Mouse (Mus musculus) naive thymus-derived CD4-positive, alpha-beta T cell, adult 2 months (primary cell): ENCODE measurements around the gene Carns1.

Source experiments
- DNase-seq: peaks from one replicate; pipeline ENCODE4 v3.0.0-alpha.2; 2011; ENCODE audit warnings: low read depth

The Carns1 gene

DNA sequence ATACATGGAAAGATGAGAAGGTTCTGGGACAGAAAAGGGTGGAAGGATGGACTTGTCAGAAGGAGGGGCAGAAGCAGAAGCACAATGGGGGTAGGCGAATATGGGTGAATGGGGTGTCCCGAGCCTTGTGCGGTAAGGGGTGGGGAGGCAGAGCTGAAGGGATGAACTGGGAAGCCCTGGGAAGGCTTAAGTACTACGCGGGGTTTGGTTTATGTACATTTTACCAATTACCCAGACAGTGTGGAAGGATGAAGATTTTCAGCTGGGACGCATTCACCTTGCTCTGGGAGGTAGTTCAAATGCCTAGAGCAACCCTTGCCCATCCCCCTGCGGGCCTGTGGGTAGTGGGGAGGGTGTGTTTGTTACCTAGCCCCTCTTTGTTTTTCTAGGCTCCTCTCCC lies 26.9 kb upstream of the Carns1 start:
- no peak for DNase-seq

- peak; percentile 94 for DNase-seq
These were observed 26.1 kb upstream of the Carns1 start, which contains the start of gene Rad9a for GRCm38 (mm10) chr19:4201291-4201909. Gene Rad9a, minus strand, starts transcription at chr19:4201662.

DNA sequence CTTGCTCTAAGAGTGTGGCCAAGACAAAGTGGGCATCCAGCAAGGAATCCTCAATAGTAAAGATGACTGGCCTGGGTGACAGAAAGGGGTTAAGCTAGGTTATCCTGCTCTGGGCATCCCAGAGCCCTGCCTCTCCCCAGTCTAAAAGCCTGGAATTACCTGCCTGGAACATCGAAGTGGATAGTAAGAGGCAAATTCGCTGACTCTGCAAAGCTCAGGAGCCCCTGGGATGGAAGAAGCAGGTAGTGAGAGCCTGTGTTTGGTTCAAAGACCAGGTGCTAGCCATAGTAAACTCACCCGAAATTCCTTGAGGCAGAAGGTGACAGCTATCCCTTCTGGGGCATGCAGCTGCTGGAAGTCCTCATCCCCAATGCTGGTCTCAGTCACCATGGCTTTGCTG lies 21.9 kb upstream of the Carns1 start:
- DNase-seq = no peak

DNA sequence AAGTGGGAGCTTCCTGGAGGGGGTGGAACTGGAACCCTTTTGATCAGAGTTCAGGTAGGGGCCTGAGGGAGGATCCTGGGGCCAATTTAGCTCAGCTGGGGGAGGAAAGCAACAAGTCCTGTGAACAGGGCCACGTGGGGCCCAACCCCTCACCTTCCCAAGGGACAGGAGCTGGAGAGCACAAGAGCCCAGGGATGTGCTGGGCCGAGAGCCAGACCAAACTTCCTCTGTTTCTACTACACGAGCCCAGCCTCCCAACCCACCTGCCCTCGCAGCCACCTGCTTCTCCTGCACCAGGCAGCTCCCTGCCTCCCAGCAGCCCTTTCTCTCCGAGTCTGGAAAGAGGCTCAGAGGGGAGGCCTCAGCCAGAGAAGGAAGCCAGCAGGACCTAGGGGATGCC lies 21.3 kb upstream of the Carns1 start:
- no peak for DNase-seq

DNA sequence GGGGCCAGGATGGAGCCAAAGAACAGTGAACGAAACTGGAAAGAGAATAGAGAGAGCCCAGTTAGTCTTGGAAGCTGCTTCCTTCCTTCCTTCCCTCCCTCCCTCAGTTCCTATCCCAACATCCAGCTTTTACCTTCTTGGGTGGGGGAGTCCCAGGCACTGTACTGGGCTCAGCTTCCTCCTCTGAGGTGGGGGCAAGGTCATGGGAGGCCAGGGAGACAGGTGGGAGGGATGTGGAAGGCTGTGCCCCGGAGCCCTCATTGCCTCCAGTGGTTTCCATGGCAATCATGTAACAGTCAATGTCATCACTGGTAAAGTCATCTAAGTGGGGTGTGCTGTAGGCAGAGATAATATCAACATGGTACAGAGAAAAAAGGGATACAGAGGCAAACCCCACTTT lies 20.8 kb upstream of the Carns1 start:
- no peak for DNase-seq

DNA sequence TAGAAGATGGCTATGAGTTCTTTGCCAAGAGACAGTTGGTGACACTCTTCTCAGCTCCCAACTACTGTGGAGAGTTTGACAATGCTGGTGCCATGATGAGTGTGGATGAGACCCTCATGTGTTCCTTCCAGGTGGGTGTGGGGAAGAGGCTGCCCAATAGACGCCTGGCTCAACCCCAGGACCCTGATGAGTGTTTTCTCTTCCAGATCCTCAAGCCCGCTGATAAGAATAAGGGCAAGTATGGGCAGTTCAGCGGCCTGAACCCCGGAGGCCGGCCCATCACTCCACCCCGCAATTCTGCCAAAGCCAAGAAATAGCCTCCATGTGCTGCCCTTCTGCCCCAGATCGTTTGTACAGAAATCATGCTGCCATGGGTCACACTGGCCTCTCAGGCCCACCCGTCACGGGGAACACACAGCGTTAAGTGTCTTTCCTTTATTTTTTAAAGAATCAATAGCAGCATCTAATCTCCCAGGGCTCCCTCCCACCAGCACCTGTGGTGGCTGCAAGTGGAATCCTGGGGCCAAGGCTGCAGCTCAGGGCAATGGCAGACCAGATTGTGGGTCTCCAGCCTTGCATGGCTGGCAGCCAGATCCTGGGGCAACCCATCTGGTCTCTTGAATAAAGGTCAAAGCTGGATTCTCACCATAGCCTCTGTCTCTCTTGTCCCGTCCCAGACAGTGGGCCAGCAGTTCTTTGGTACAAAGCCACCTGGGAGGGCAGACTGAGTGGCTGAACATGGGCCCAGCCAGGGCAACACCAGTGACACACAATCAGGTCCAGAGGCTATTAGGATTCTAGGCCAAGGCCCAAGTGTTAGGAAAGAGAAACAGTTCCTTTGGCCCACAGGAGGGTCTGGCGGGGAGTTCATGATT lies 19.7 kb upstream of the Carns1 start:
- no peak for DNase-seq

- DNase-seq = peak; percentile 44
These were observed 18.9 kb upstream of the Carns1 start for GRCm38 (mm10) chr19:4194021-4194724.

DNA sequence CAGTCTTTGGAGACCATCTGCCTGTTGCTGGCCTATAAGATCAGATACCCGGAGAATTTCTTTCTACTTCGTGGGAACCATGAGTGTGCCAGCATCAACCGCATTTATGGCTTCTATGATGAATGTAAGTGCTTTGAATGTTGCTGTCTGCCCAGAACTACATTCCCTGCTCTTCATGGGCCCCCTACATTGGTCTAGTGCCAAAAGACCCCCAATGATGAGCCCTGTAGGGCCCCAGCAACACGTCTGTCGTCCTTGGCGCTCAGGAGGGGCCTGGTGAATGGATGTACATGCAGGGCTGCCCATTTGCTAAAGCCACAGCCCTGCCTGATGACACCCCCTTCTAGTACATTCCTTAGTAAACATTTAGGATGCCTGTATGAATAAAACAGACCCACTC lies 17.9 kb upstream of the Carns1 start:
- DNase-seq = no peak

- no peak for DNase-seq
These were observed 17.1 kb upstream of the Carns1 start for GRCm38 (mm10) chr19:4192251-4192985.

DNA sequence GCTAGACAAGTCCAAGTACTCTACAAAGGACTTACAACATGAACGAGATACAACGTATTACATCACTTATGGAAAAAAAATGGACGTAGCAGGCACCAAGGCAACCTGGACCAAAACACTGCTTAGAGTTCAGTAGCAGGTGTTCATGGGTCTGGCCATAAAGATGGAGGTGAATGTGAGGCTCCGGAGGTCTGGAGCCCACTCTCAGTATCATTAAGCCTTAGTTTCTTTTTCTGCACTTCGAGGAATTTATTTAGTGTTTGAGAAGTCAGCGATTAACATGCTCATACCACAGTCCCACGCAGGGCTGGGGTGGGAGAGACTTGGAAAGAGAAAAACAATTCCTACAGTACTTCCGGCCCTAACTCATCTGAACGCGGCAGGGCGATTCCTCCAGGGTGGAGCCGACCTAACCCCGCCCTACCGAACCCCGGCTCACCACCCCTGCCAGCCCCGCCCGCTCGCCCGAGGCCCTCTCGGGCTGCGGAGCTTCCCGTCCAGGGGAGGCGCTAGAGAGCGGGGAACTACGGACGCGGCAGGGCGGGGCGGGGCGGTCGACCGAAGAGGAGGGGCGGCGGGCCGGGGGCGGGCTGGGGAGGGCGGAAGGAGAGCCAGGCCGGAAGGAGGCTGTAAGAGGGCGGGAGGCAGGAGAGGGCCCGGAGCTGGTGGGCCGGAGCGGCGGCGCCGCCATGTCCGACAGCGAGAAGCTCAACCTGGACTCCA lies 16.4 kb upstream of the Carns1 start, which contains the start of gene Ppp1ca:
Gene Ppp1ca (plus strand): TSS at position 538 of the 723 bp plus-strand sequence.
- DNase-seq = peak; percentile 97

GRCm38 (mm10) chr19:4190831-4191334 lies 15.6 kb upstream of the Carns1 start, which contains the start of gene Tbc1d10c:
Gene Tbc1d10c, minus strand, starts transcription at chr19:4191284.
- DNase-seq = peak; percentile 86

GRCm38 (mm10) chr19:4189051-4189620 lies 13.9 kb upstream of the Carns1 start:
- peak; percentile 63 for DNase-seq

GRCm38 (mm10) chr19:4187303-4187702 lies 12.0 kb upstream of the Carns1 start:
- DNase-seq = no peak

DNA sequence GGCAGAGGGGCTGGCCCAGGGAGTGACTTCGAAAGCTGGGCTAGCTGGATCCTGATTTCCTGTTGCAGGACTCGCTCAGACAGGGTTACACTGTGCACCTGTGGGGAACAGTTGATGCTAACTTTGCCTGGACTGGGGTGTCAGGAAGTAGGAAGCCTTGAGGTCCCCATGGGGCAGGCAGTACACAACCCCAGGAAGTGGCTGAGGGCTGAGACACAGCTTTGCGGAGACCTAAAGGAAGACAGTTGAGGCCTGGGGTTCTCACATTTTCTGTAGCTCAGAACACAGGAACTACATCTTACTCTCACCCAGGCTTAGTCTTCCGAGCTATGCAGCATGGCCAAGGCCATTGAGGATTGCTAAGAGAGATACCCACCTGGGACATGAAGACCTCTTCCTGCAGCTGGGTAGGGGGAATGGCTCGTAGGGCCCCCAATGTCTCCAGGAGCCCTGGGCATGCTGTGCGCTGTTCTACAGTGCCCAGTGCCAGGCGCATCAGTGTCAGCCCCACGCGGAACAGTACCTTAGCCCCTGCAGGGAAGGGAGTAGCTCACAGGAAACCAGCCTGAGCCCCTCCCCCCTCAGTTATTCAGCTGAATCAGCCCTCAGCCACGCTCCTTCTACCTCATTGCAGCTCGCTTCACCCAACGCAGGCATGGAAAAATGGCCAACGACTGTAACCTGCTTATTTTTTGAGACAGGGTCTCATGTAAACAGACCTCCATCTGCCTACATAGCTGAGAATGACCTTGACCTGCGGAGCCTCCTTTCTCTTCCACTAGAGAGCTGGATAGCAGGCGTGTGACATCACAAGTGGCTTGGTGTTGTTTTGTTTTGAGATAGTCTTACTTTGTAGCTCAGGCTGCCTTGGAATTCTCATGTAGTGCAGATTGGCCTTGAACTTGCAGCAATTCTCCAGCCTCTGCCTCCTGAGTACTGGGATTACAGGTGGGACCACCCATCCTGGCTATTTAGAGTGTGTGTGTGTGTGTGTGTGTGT lies 10.0 kb upstream of the Carns1 start:
- DNase-seq = peak; percentile 88

DNA sequence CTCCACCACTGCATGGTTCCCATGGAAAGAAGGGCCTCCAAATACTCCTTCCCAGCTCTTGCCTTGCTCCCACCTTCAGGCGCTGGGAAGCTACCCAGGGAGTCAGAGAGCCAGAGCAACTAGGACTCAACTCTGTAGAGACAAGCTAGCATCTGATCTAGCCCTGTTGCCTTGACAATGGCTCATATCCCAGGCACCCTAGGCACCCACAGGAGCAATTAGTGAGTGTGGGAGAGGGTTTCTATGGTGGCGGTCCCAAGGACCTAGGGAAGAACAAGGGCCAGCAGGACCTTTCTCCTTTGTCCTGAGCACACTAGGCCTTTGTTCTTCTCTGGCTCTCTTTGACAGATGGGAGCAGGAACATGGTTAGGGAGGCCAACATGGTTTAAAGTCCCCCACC lies 8.4 kb upstream of the Carns1 start:
- DNase-seq = no peak

GRCm38 (mm10) chr19:4181892-4182291 lies 6.6 kb upstream of the Carns1 start:
- peak; percentile 77 for DNase-seq

DNA sequence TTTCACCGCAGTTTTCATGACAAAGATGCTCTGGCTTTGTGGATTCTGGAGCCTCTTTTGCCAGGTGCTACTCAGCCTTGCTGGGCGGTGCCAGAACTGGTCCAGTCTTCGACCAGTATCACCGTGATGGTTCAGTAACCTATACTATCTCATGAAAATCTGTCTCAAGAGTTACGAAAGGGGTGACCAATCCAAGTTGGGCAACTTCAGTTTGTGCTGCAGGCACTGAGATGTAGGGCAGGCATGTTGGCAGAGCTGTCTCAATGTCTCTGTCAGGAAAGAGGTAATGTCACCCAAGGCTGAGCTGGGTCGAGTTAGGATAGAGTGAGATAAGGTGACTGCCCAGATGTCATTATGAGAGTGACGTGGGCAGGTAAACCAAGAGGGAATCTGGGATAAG lies 5.1 kb upstream of the Carns1 start:
- no peak for DNase-seq

- DNase-seq = no peak
These were observed 2.4 kb downstream of the Carns1 start for GRCm38 (mm10) chr19:4172925-4173324.
